Mouse (Mus musculus) C2C12 (cell line): ENCODE measurements around the gene Hoxa1.

Experiments
- CEBPB ChIP-seq: IDR thresholded peaks from one replicate; pipeline ENCODE4 v1.6.1; 2011; ENCODE audit warnings: low read depth, mild to moderate bottlenecking, control low read depth, moderate library complexity
- CTCF ChIP-seq: IDR thresholded peaks from one replicate; pipeline ENCODE4 v1.5.1; 2011; ENCODE audit not compliant: control insufficient read depth, insufficient read depth, insufficient read length
- MAX ChIP-seq: IDR thresholded peaks from one replicate; pipeline ENCODE4 v1.6.1; 2011; ENCODE audit warnings: mild to moderate bottlenecking, control low read depth
- MYOD1 ChIP-seq: IDR thresholded peaks from one replicate; pipeline ENCODE4 v1.6.1; 2011; ENCODE audit warnings: low read depth; ENCODE audit not compliant: control insufficient read depth, insufficient read length
- MYOG ChIP-seq: IDR thresholded peaks from one replicate; pipeline ENCODE4 v1.6.1; 2011; ENCODE audit not compliant: control insufficient read depth, insufficient read length; ENCODE audit errors: extremely low read depth
- USF1 ChIP-seq: IDR thresholded peaks from one replicate; pipeline ENCODE4 v1.6.1; 2011; ENCODE audit warnings: low read depth, mild to moderate bottlenecking, control low read depth, moderate library complexity

GRCm38 (mm10) chr6:52151571-52151970 lies 6.5 kb downstream of the Hoxa1 start:
- no peak for TF ChIP-seq CTCF
- TF ChIP-seq MAX: no peak
- no peak for TF ChIP-seq USF1
- no peak for TF ChIP-seq MYOG
- TF ChIP-seq CEBPB: no peak
- TF ChIP-seq MYOD1: no peak
